Mouse (Mus musculus) MEL (cell line): ENCODE measurements at regions not wholly inside any gene's neighbourhood (a gene's known extent, or its start where the extent isn't known, plus 50 kb on each side); places are given as distances from the start of the nearest gene placed in this dataset.

Experiments used
- DNase-seq: peaks from one replicate; pipeline ENCODE4 v3.0.0; 2011; ENCODE audit warnings: low read depth, low spot score
- H3K27ac ChIP-seq: 2 replicates; pipeline ENCODE4 v1.5.1; 2012; ENCODE audit warnings: low read depth, mild to moderate bottlenecking, control low read depth, low read length, moderate library complexity; ENCODE audit not compliant: control insufficient read depth
- H3K27me3 ChIP-seq, 2 experiments: fragments of 150-350 bp in 1 of 2; sonication (generic) in 1 of 2; 2 replicates each; pipeline ENCODE4 v1.6.1; 2012; ENCODE audit warnings: low read length in 2 of 2, mild to moderate bottlenecking in 2 of 2, improper control_type of control experiment in 1 of 2, moderate library complexity in 1 of 2; ENCODE audit not compliant: insufficient read depth in 2 of 2, control insufficient read depth in 1 of 2
- H3K36me3 ChIP-seq, 2 experiments: 2 replicates each; pipeline ENCODE4 v1.6.1; 2012 to 2014; ENCODE audit warnings: low read length in 2 of 2, improper control_type of control experiment in 1 of 2, inconsistent platforms in 1 of 2, mild to moderate bottlenecking in 1 of 2; ENCODE audit not compliant: insufficient read depth in 2 of 2, control insufficient read depth in 1 of 2
- H3K4me1 ChIP-seq, 2 experiments: fragments of 150-350 bp in 1 of 2; sonication (generic) in 1 of 2; 2 replicates each; pipeline ENCODE4 v1.6.1; 2012; ENCODE audit warnings: low read length in 2 of 2, improper control_type of control experiment in 1 of 2, mild to moderate bottlenecking in 1 of 2; ENCODE audit not compliant: insufficient read depth in 2 of 2, control insufficient read depth in 1 of 2
- H3K4me3 ChIP-seq, 2 experiments: fragments of 150-350 bp in 1 of 2; sonication (generic) in 1 of 2; 2 replicates each; pipeline ENCODE4 v1.5.1; 2012; ENCODE audit warnings: low read depth in 2 of 2, low read length in 2 of 2, mild to moderate bottlenecking in 2 of 2, moderate library complexity in 2 of 2, control low read depth in 1 of 2, improper control_type of control experiment in 1 of 2; ENCODE audit not compliant: control insufficient read depth in 1 of 2, insufficient read depth in 1 of 2
- H3K79me2 ChIP-seq: 2 replicates; pipeline ENCODE4 v1.6.1; 2012; ENCODE audit warnings: mild to moderate bottlenecking, low read length, moderate library complexity; ENCODE audit not compliant: control insufficient read depth, poor library complexity, insufficient read depth
- H3K9ac ChIP-seq: 2 replicates; pipeline ENCODE4 v1.6.1; 2012; ENCODE audit warnings: low read depth, mild to moderate bottlenecking, control low read depth, low read length, moderate library complexity; ENCODE audit not compliant: control insufficient read depth, poor library complexity, severe bottlenecking
- H3K9me3 ChIP-seq: fragments of 150-350 bp; sonication (generic); replicated peaks from 2 replicates; pipeline ENCODE4 v1.6.1; 2012; ENCODE audit warnings: mild to moderate bottlenecking, low read length, improper control_type of control experiment, moderate library complexity; ENCODE audit not compliant: insufficient read depth
- CHD1 ChIP-seq: IDR thresholded peaks from 2 replicates; pipeline ENCODE4 v1.6.1; 2012; ENCODE audit warnings: low read depth, mild to moderate bottlenecking, inconsistent platforms, low read length, improper control_type of control experiment
- CHD2 ChIP-seq: IDR thresholded peaks from 2 replicates; pipeline ENCODE4 v1.6.1; 2011; ENCODE audit warnings: low read length, improper control_type of control experiment
- EP300 ChIP-seq, 2 experiments: IDR thresholded peaks; 2 replicates each; pipeline ENCODE4 v1.6.1; 2011; ENCODE audit warnings: improper control_type of control experiment in 2 of 2, low read length in 2 of 2, low read depth in 1 of 2, mild to moderate bottlenecking in 1 of 2
- ETS1 ChIP-seq: IDR thresholded peaks from 2 replicates; pipeline ENCODE4 v1.6.1; 2012; ENCODE audit warnings: low read depth, mild to moderate bottlenecking, inconsistent platforms, low read length, improper control_type of control experiment, moderate library complexity
- JUND ChIP-seq: IDR thresholded peaks from 2 replicates; pipeline ENCODE4 v1.6.1; 2011; ENCODE audit warnings: low read depth, mild to moderate bottlenecking, improper control_type of control experiment, low read length
- MAFK ChIP-seq: IDR thresholded peaks from 2 replicates; pipeline ENCODE4 v1.6.1; 2011; ENCODE audit warnings: low read depth, mild to moderate bottlenecking, low read length, improper control_type of control experiment, borderline replicate concordance
- MEF2A ChIP-seq: IDR thresholded peaks from 2 replicates; pipeline ENCODE4 v1.6.1; 2014; ENCODE audit warnings: low read depth, mild to moderate bottlenecking, inconsistent platforms, low read length, improper control_type of control experiment; ENCODE audit not compliant: poor library complexity, insufficient replicate concordance, severe bottlenecking; ENCODE audit errors: extremely low read depth
- MXI1 ChIP-seq: IDR thresholded peaks from 2 replicates; pipeline ENCODE4 v1.6.1; 2011; ENCODE audit warnings: mild to moderate bottlenecking, low read depth, low read length, improper control_type of control experiment
- MYB ChIP-seq: IDR thresholded peaks from 2 replicates; pipeline ENCODE4 v1.6.1; 2011; ENCODE audit warnings: mild to moderate bottlenecking, low read depth, low read length, improper control_type of control experiment
- NRF1 ChIP-seq: IDR thresholded peaks from 2 replicates; pipeline ENCODE4 v1.6.1; 2014; ENCODE audit warnings: low read depth, mild to moderate bottlenecking, inconsistent platforms, low read length, improper control_type of control experiment, moderate library complexity; ENCODE audit not compliant: poor library complexity, insufficient read depth, severe bottlenecking
- RAD21 ChIP-seq: IDR thresholded peaks from 2 replicates; pipeline ENCODE4 v1.6.1; 2011; ENCODE audit warnings: mild to moderate bottlenecking, low read depth, low read length, improper control_type of control experiment
- SIN3A ChIP-seq: IDR thresholded peaks from 2 replicates; pipeline ENCODE4 v1.6.1; 2012; ENCODE audit warnings: low read length, improper control_type of control experiment, inconsistent platforms
- TCF12 ChIP-seq: IDR thresholded peaks from 2 replicates; pipeline ENCODE4 v1.6.1; 2014; ENCODE audit warnings: low read depth, mild to moderate bottlenecking, inconsistent platforms, low read length, improper control_type of control experiment, moderate library complexity
- USF1 ChIP-seq: IDR thresholded peaks from 2 replicates; pipeline ENCODE4 v1.6.1; 2014; ENCODE audit warnings: low read depth, mild to moderate bottlenecking, inconsistent platforms, low read length, improper control_type of control experiment, moderate library complexity
- USF2 ChIP-seq, 2 experiments: IDR thresholded peaks; 2 replicates each; pipeline ENCODE4 v1.6.1; 2011 to 2012; ENCODE audit warnings: improper control_type of control experiment in 2 of 2, low read length in 2 of 2, borderline replicate concordance in 1 of 2, inconsistent platforms in 1 of 2, low read depth in 1 of 2, mild to moderate bottlenecking in 1 of 2; ENCODE audit not compliant: insufficient read depth in 1 of 2
- ZC3H11A ChIP-seq: IDR thresholded peaks from 2 replicates; pipeline ENCODE4 v1.6.1; 2012; ENCODE audit warnings: low read depth, mild to moderate bottlenecking, inconsistent platforms, low read length, improper control_type of control experiment
- ZKSCAN1 ChIP-seq: IDR thresholded peaks from 2 replicates; pipeline ENCODE4 v1.6.1; 2012; ENCODE audit warnings: low read depth, mild to moderate bottlenecking, inconsistent platforms, low read length, improper control_type of control experiment, moderate library complexity
- ZMIZ1 ChIP-seq: IDR thresholded peaks from 2 replicates; pipeline ENCODE4 v1.6.1; 2012; ENCODE audit warnings: low read depth, mild to moderate bottlenecking, inconsistent platforms, low read length, improper control_type of control experiment, moderate library complexity
- ZNF384 ChIP-seq: IDR thresholded peaks from 2 replicates; pipeline ENCODE4 v1.6.1; 2012; ENCODE audit warnings: low read depth, mild to moderate bottlenecking, inconsistent platforms, low read length, improper control_type of control experiment

GRCm38 (mm10) chr14:16146811-16147210 lies 102.3 kb upstream of the Ngly1 start:
- no peaks in the 10 kb centered on the region for H3K36me3 ChIP-seq
- no peak for DNase-seq
- no peaks in the 10 kb centered on the region for H3K79me2 ChIP-seq
- H3K9ac ChIP-seq: no peak overlapping the region
- no peak for TF ChIP-seq USF1
- no peaks in the 10 kb centered on the region for H3K9me3 ChIP-seq
- no peak overlapping the region for H3K27ac ChIP-seq
- H3K4me3 ChIP-seq: no peak overlapping the region
- H3K4me1 ChIP-seq: no peaks in the 10 kb centered on the region
- H3K27me3 ChIP-seq: no peaks in the 10 kb centered on the region

- H3K36me3 ChIP-seq: no peaks in the 10 kb centered on the region
- no peak overlapping the region for H3K9ac ChIP-seq
- no peaks in the 10 kb centered on the region for H3K9me3 ChIP-seq
- no peak overlapping the region for H3K4me3 ChIP-seq
- DNase-seq: no peak
- TF ChIP-seq ZC3H11A (no peak), ZMIZ1 (no peak), MEF2A (no peak), MXI1 (no peak)
- H3K79me2 ChIP-seq: no peaks in the 10 kb centered on the region
- no peak overlapping the region for H3K27ac ChIP-seq
- no peaks in the 10 kb centered on the region for H3K27me3 ChIP-seq
- H3K4me1 ChIP-seq: no peaks in the 10 kb centered on the region
Measured at GRCm38 (mm10) chr14:16151815-16152214, 97.3 kb upstream of the Ngly1 start.

- H3K4me1 ChIP-seq: no peaks in the 10 kb centered on the region
- no peak overlapping the region for H3K9ac ChIP-seq
- H3K4me3 ChIP-seq: no peak overlapping the region
- no peaks in the 10 kb centered on the region for H3K36me3 ChIP-seq
- no peaks in the 10 kb centered on the region for H3K27me3 ChIP-seq
- H3K9me3 ChIP-seq: no peaks in the 10 kb centered on the region
- TF ChIP-seq ZKSCAN1 (no peak), MYB (no peak), MAFK (no peak), NRF1 (no peak), ZMIZ1 (no peak), USF2 (IDR thresholded peaks at IDR 0.05; ENCODE audit: borderline replicate concordance in 1 of 2, insufficient read depth in 1 of 2, low read depth in 1 of 2, low read length in 2 of 2) (no peak), MEF2A (no peak), EP300 (IDR thresholded peaks at IDR 0.05; ENCODE audit: low read depth in 1 of 2, low read length in 2 of 2) (no peak), ZNF384 (no peak), SIN3A (no peak), MXI1 (no peak), RAD21 (no peak), ETS1 (no peak), ZC3H11A (no peak), CHD1 (no peak), TCF12 (no peak), CHD2 (no peak), JUND (no peak)
- no peak for DNase-seq
- H3K79me2 ChIP-seq: no peaks in the 10 kb centered on the region
- no peak overlapping the region for H3K27ac ChIP-seq
Measured at GRCm38 (mm10) chr14:16152702-16153101, 96.4 kb upstream of the Ngly1 start.
